In the genomic region with DNA sequence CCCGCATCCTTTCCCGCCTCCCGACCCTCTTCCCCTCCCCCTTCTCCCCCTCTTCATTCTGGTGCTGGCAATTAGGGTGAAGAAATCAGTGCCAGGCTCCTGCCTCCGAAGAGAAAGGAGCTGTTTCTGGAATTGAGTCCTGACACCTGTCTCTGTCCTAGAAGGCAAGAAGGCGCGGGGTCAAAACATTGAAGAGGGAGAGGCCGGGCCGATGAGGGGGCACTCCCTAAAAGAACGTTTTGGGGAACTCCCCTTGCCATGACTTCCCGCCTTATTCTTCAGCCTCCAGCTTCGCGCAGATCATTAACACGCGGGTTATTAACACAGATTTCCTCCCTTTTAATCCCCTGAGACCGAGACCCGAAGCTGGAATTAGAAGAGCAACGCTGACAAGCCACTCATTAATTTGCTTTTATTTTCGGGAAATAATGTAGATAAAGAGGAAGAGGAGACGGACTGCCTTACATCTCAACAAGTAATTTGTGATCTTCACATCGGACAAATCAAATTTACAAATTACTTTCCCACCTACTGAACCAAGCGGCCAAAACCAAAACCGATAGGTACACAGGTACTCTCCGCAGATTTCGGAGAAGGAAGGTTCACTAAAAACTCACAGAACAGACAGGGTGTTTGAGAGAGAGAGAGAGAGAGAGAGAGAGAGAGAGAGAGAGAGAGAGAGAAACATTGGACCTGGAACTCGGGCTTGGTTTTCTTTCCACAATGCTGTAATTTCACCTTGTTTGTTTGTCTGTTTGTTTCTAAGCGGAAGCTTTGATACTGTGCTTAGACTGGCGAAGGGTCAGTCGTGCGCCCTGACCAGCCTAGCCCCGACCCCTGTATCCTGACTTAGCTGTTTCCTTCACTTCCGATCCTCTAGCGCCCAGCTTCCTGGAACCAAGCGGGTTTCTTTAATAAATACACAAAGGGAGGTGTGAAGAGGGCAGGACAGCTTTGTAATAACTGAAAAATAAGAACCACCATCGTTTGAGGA, we compare ENCODE assay signal across 11 mouse cellular contexts. TPM values are rescaled to one million over a fixed set of nuclear protein-coding genes. Genes with fewer than 3 reads are reported as not detected.
A peak's percentile ranks its signal among the peaks of the same experiment; 100 is the strongest.
DNase-seq lines count a peak whose midpoint lies in the region; ATAC-seq and TF ChIP-seq lines count a peak whose summit lies in the region.
"Had no signal": no experiment of that assay in that cellular context is flagged by ENCODE, and none has a peak within 500 bp of the region (broad histone marks: within the 10 kb centered on the region; RNA-seq: fewer than 3 reads in every experiment).

No protein-coding gene starts in this region.

- peaks cover 95% of the 10 kb centered on the region for H3K27me3 ChIP-seq in heart, embryonic 10.5 days (ENCODE audit: insufficient read depth, poor library complexity, severe bottlenecking)
- H3K27me3 ChIP-seq in heart, embryonic 11.5 days (ENCODE audit: control insufficient read depth, insufficient read depth, low read length) = peaks cover 74% of the 10 kb centered on the region
- peaks cover 87% of the 10 kb centered on the region for H3K27me3 ChIP-seq in lung, postnatal 0 days (replicated peaks; ENCODE audit: insufficient read depth, low read length)
- H3K27me3 ChIP-seq in forebrain, embryonic 11.5 days (ENCODE audit: control insufficient read depth, insufficient read depth, low read length) = peaks cover 26% of the 10 kb centered on the region
- H3K27me3 ChIP-seq in midbrain, postnatal 0 days (ENCODE audit: insufficient read depth, low read length) = peaks cover 46% of the 10 kb centered on the region

- TF ChIP-seq EP300 in lung, postnatal 0 days (IDR thresholded peaks at IDR 0.05) = no peak

- H3K4me3 ChIP-seq in heart, embryonic 10.5 days = no peak overlapping the region
- no peak overlapping the region for H3K4me3 ChIP-seq in heart, embryonic 11.5 days (ENCODE audit: low read depth, low read length)
- H3K4me3 ChIP-seq in lung, postnatal 0 days (ENCODE audit: low read depth, low read length) = no peak overlapping the region
- H3K4me3 ChIP-seq in forebrain, embryonic 11.5 days (ENCODE audit: low read depth, low read length) = peak overlapping the region; percentile 89
- peak overlapping the region; percentile 1; the same call in 1 of the 2 replicates for H3K4me3 ChIP-seq in midbrain, postnatal 0 days (ENCODE audit: low read depth, low read length)
- H3K4me3 ChIP-seq in left cerebral cortex, adult 2 months = no peak overlapping the region
- H3K4me3 ChIP-seq: hindbrain, embryonic 15.5 days; limb, embryonic 15.5 days; myocyte had no signal

- no peak overlapping the region for H3K9ac ChIP-seq in heart, embryonic 11.5 days (ENCODE audit: low read depth, low read length)
- no peak overlapping the region for H3K9ac ChIP-seq in lung, postnatal 0 days (replicated peaks; ENCODE audit: low read depth)
- peak overlapping the region; percentile 96 for H3K9ac ChIP-seq in forebrain, embryonic 11.5 days (ENCODE audit: low read length)
- no peak overlapping the region for H3K9ac ChIP-seq in midbrain, postnatal 0 days (replicated peaks; ENCODE audit: low read length, poor library complexity, severe bottlenecking)
- H3K9ac ChIP-seq: hindbrain, embryonic 15.5 days; limb, embryonic 15.5 days had no signal

- no peak overlapping the region for H3K4me2 ChIP-seq in heart, embryonic 11.5 days
- H3K4me2 ChIP-seq in lung, postnatal 0 days (replicated peaks; ENCODE audit: low read depth, low read length) = no peak overlapping the region
- H3K4me2 ChIP-seq in forebrain, embryonic 11.5 days (ENCODE audit: low read depth, low read length, severe bottlenecking) = peak overlapping the region; percentile 88
- peak overlapping the region; percentile 52 for H3K4me2 ChIP-seq in midbrain, postnatal 0 days (ENCODE audit: low read depth, low read length, poor library complexity, severe bottlenecking)
- H3K4me2 ChIP-seq: hindbrain, embryonic 15.5 days; limb, embryonic 15.5 days had no signal

- peaks cover 27% of the 10 kb centered on the region for H3K4me1 ChIP-seq in heart, embryonic 10.5 days
- H3K4me1 ChIP-seq in heart, embryonic 11.5 days (ENCODE audit: control insufficient read depth, insufficient read depth, low read length) = peaks cover 11% of the 10 kb centered on the region; the same call in 1 of the 2 replicates
- H3K4me1 ChIP-seq in lung, postnatal 0 days (ENCODE audit: insufficient read depth, low read depth, low read length) = no peaks in the 10 kb centered on the region
- peaks cover 16% of the 10 kb centered on the region for H3K4me1 ChIP-seq in forebrain, embryonic 11.5 days (replicated peaks; ENCODE audit: control insufficient read depth, insufficient read depth, low read length)
- H3K4me1 ChIP-seq in midbrain, postnatal 0 days (ENCODE audit: insufficient read depth, low read length) = no peaks in the 10 kb centered on the region

- H3K27ac ChIP-seq in heart, embryonic 10.5 days = no peak overlapping the region
- no peak overlapping the region for H3K27ac ChIP-seq in heart, embryonic 11.5 days (ENCODE audit: low read depth, low read length)
- no peak overlapping the region for H3K27ac ChIP-seq in lung, postnatal 0 days (ENCODE audit: low read length)
- H3K27ac ChIP-seq in forebrain, embryonic 11.5 days (ENCODE audit: low read depth, low read length) = peak overlapping the region; percentile 72
- no peak overlapping the region for H3K27ac ChIP-seq in midbrain, postnatal 0 days (ENCODE audit: low read depth, low read length)
- H3K27ac ChIP-seq in left cerebral cortex, adult 2 months = no peak overlapping the region
- H3K27ac ChIP-seq: hindbrain, embryonic 15.5 days; limb, embryonic 15.5 days had no signal

- peak; percentile 74 for DNase-seq in heart, embryonic 10.5 days (ENCODE audit: low spot score)
- DNase-seq in lung, postnatal 14 days = peak; percentile 5
- DNase-seq in lung, postnatal 0 days (ENCODE audit: low spot score) = no peak
- DNase-seq in forebrain, embryonic 11.5 days (ENCODE audit: low spot score) = peak; percentile 76
- no peak for DNase-seq in midbrain, postnatal 0 days (ENCODE audit: low spot score)
- no peak for DNase-seq in thymus, postnatal 4 days
- no peak for DNase-seq in left cerebral cortex, adult 2 months (ENCODE audit: extremely low spot score in 1 of 2, low spot score in 2 of 2)

- intact Hi-C loops in left cerebral cortex, adult 2 months (cut with DNase I) = loop anchor here (10.0 kb wide), 1 partner anchor 210 kb away; no protein-coding TSS in a partner anchor

- no peak for ATAC-seq in heart, embryonic 11.5 days (replicated peaks; ENCODE audit: insufficient number of reproducible peaks, low FRiP score, low TSS enrichment)
- ATAC-seq in lung, postnatal 0 days = no peak
- no peak for ATAC-seq in forebrain, embryonic 11.5 days (replicated peaks; ENCODE audit: low FRiP score)
- ATAC-seq in midbrain, postnatal 0 days (ENCODE audit: low FRiP score) = no peak

- H3K36me3 ChIP-seq in heart, embryonic 10.5 days = no peaks in the 10 kb centered on the region
- H3K36me3 ChIP-seq in heart, embryonic 11.5 days (ENCODE audit: control insufficient read depth, insufficient read depth, low read length) = no peaks in the 10 kb centered on the region
- no peaks in the 10 kb centered on the region for H3K36me3 ChIP-seq in lung, postnatal 0 days (ENCODE audit: insufficient read depth, low read length)
- peaks cover 4% of the 10 kb centered on the region; the same call in 1 of the 2 replicates for H3K36me3 ChIP-seq in forebrain, embryonic 11.5 days (ENCODE audit: control insufficient read depth, insufficient read depth, low read length)
- H3K36me3 ChIP-seq in midbrain, postnatal 0 days (ENCODE audit: insufficient read depth, low read length) = no peaks in the 10 kb centered on the region
- H3K36me3 ChIP-seq: hindbrain, embryonic 15.5 days; limb, embryonic 15.5 days had no signal

- TF ChIP-seq CTCF in lung, postnatal 0 days (IDR thresholded peaks at IDR 0.05) = no peak
- TF ChIP-seq CTCF in midbrain, postnatal 0 days (IDR thresholded peaks at IDR 0.05) = no peak
- no peak for TF ChIP-seq CTCF in left cerebral cortex, adult 2 months (IDR thresholded peaks at IDR 0.05)

- 1% methylated on average over 34 of the region's 34 CpGs for WGBS in heart, embryonic 10.5 days
- 3% methylated on average over 34 of the region's 34 CpGs for WGBS in heart, embryonic 11.5 days (ENCODE audit: insufficient replicate concordance)
- WGBS in lung, postnatal 0 days = 2% methylated on average over 34 of the region's 34 CpGs
- WGBS in forebrain, embryonic 11.5 days = 4% methylated on average over 34 of the region's 34 CpGs
- 13% methylated on average over 34 of the region's 34 CpGs for WGBS in midbrain, postnatal 0 days

- no peaks in the 10 kb centered on the region for H3K9me3 ChIP-seq in heart, embryonic 10.5 days
- no peaks in the 10 kb centered on the region for H3K9me3 ChIP-seq in heart, embryonic 11.5 days (replicated peaks; ENCODE audit: control insufficient read depth, low read length)
- no peaks in the 10 kb centered on the region for H3K9me3 ChIP-seq in lung, postnatal 0 days (ENCODE audit: low read length)
- no peaks in the 10 kb centered on the region for H3K9me3 ChIP-seq in forebrain, embryonic 11.5 days (ENCODE audit: control insufficient read depth, low read length)
- no peaks in the 10 kb centered on the region for H3K9me3 ChIP-seq in midbrain, postnatal 0 days (ENCODE audit: low read length)
- H3K9me3 ChIP-seq: hindbrain, embryonic 15.5 days; limb, embryonic 15.5 days had no signal

RNA-seq across cellular contexts. Expression of gene Otx1, which starts 8.0 kb away (rescaled TPM):
- polyA plus RNA-seq in heart, embryonic 10.5 days (2016; fragmentation: Nextera tagmentation; extraction: Ambion mirVana) = 0.12 and 0.33 TPM in 2 replicates
- 0.17 and 0.40 TPM in 2 replicates for polyA plus RNA-seq in heart, embryonic 11.5 days (2014; fragmentation: Nextera tagmentation; extraction: Ambion mirVana)
- 0.20 and 0.21 TPM in 2 replicates for polyA plus RNA-seq in lung, postnatal 0 days (2015; fragmentation: Nextera tagmentation; extraction: Ambion mirVana)
- polyA plus RNA-seq in forebrain, embryonic 11.5 days (2014; fragmentation: Nextera tagmentation; extraction: Ambion mirVana) = 45.6 and 46.4 TPM in 2 replicates
- total RNA-seq in midbrain, postnatal 0 days (2014; rRNA removed) = 5.5 and 6.5 TPM in 2 replicates
- 7.6 and 8.1 TPM in 2 replicates for polyA plus RNA-seq in midbrain, postnatal 0 days (2015; fragmentation: Nextera tagmentation; extraction: Ambion mirVana)
- 1 to 10 TPM; 5.0 to 7.4 TPM for total RNA-seq in left cerebral cortex, adult 2 months (2021)

Comparison
In these comparisons a context has a peak if more than half of its experiments do, and no peak if none do; other contexts are left out.
1. DNase-seq: peak in heart, embryonic 10.5 days (single experiment), lung, postnatal 14 days (single experiment) and forebrain, embryonic 11.5 days (single experiment); none in lung, postnatal 0 days (single experiment), midbrain, postnatal 0 days (single experiment), thymus, postnatal 4 days (single experiment) and left cerebral cortex, adult 2 months (0 of 2).
2. H3K4me3 ChIP-seq: peak in forebrain, embryonic 11.5 days (single experiment) and midbrain, postnatal 0 days (single experiment); none in heart, embryonic 10.5 days (single experiment), heart, embryonic 11.5 days (single experiment), lung, postnatal 0 days (single experiment) and left cerebral cortex, adult 2 months (single experiment).
3. H3K4me2 ChIP-seq: peak in forebrain, embryonic 11.5 days (single experiment) and midbrain, postnatal 0 days (single experiment); none in heart, embryonic 11.5 days (single experiment) and lung, postnatal 0 days (single experiment).